Mouse (Mus musculus): Measurements from ENCODE around the gene Ddah1. TPM values are rescaled to one million over a fixed set of nuclear protein-coding genes. Genes with fewer than 3 reads are reported as not detected.

Ddah1 gene
- polyA plus RNA-seq, 1 experiment, result 87.5 TPM

- TF ChIP-seq POLR2A (IDR thresholded peaks at IDR 0.05; ENCODE audit: extremely low read depth, insufficient read depth, low read length) (no peak), CTCF (IDR thresholded peaks at IDR 0.05; ENCODE audit: extremely low read depth, insufficient read depth, low read length) (peak; percentile 84)
- Histone ChIP-seq H3K4me3 (ENCODE audit: insufficient read depth, low read length) (no peak overlapping the region), H3K4me1 (ENCODE audit: control insufficient read depth, insufficient read depth, low read length) (peaks cover 4% of the 10 kb centered on the region), H3K27ac (ENCODE audit: insufficient read depth, low read length) (no peak overlapping the region)
Observed at GRCm38 (mm10) chr3:145941971-145942370, 183.5 kb downstream of the Ddah1 start.

Other genes with a start within 250 kb of the Ddah1 start
- 11.7 and 13.8 TPM in 2 replicates for gene Znhit6, start 182.5 kb upstream of the Ddah1 start, polyA plus RNA-seq (2012; rRNA removed)
- 9.5 and 16.5 TPM in 2 replicates for gene Ccn1, start 108.7 kb upstream of the Ddah1 start, polyA plus RNA-seq (2012; rRNA removed)
- gene Bcl10, start 164.1 kb downstream of the Ddah1 start, polyA plus RNA-seq (2012; rRNA removed), result 11.8 TPM in 2 replicates
- gene 2410004B18Rik, start 179.3 kb downstream of the Ddah1 start, polyA plus RNA-seq (2012; rRNA removed), result 34.6 and 38.2 TPM in 2 replicates
- 1.9 and 2.0 TPM in 2 replicates for gene Syde2, start 229.2 kb downstream of the Ddah1 start, polyA plus RNA-seq (2012; rRNA removed)